Mouse (Mus musculus) limb, embryonic 12.5 days (tissue): ENCODE measurements around the gene Lrrc36. TPM values are rescaled to one million over a fixed set of nuclear protein-coding genes. Genes with fewer than 3 reads are reported as not detected.

Source experiments
- ATAC-seq: fragments of 200-750 bp; cut with Nextera tagmentation; 2 replicates; pipeline ENCODE4 v1.8.0; 2017; ENCODE audit warnings: low read depth, moderate TSS enrichment; ENCODE audit not compliant: insufficient number of reproducible peaks, insufficient read depth, low FRiP score, low TSS enrichment
- H3K27ac ChIP-seq: fragments of 300-500 bp; sonication (generic); 2 replicates; pipeline ENCODE4 v1.5.1; 2016; ENCODE audit warnings: mild to moderate bottlenecking, moderate library complexity
- H3K27me3 ChIP-seq: fragments of 300-500 bp; sonication (generic); 2 replicates; pipeline ENCODE4 v1.6.1; 2016; ENCODE audit warnings: mild to moderate bottlenecking, moderate library complexity
- H3K36me3 ChIP-seq: fragments of 300-500 bp; sonication (generic); 2 replicates; pipeline ENCODE4 v1.6.1; 2016; ENCODE audit warnings: mild to moderate bottlenecking, moderate library complexity
- H3K4me1 ChIP-seq: fragments of 300-500 bp; sonication (generic); replicated peaks from 2 replicates; pipeline ENCODE4 v1.6.1; 2016
- H3K4me2 ChIP-seq: fragments of 300-500 bp; sonication (generic); 2 replicates; pipeline ENCODE4 v1.6.1; 2016; ENCODE audit warnings: mild to moderate bottlenecking, moderate library complexity
- H3K4me3 ChIP-seq: fragments of 300-500 bp; sonication (generic); replicated peaks from 2 replicates; pipeline ENCODE4 v1.5.1; 2016; ENCODE audit warnings: mild to moderate bottlenecking
- H3K9ac ChIP-seq: fragments of 300-500 bp; sonication (generic); replicated peaks from 2 replicates; pipeline ENCODE4 v1.6.1; 2016; ENCODE audit warnings: mild to moderate bottlenecking, moderate library complexity
- H3K9me3 ChIP-seq: fragments of 300-500 bp; sonication (generic); 2 replicates; pipeline ENCODE4 v1.6.1; 2016; ENCODE audit warnings: mild to moderate bottlenecking, moderate library complexity
- WGBS: fragments of 180-500 bp; shearing (Covaris S2); methylation state at CpG from one replicate; pipeline ENCODE4 v1.1.7; 2016; 5-methylcytosine and 5-hydroxymethylcytosine counted together
- polyA plus RNA-seq: library from polyadenylated mRNA; unstranded; fragments of >200 nt; fragmentation: Nextera tagmentation; extraction: Ambion mirVana; gene quantifications from 2 replicates; pipeline ENCODE4 v1.2.1, GENCODE M21; 2016

Lrrc36 gene
- polyA plus RNA-seq, 1 experiment from 2014 or later: 0.39 TPM

GRCm38 (mm10) chr8:105484030-105484368 is 70.6 kb downstream of the Lrrc36 start:
- Histone ChIP-seq H3K4me2 (no peak overlapping the region), H3K36me3 (peaks cover 11% of the 10 kb centered on the region), H3K4me3 (no peak overlapping the region), H3K9me3 (no peaks in the 10 kb centered on the region), H3K27ac (peak overlapping the region; percentile 51; the same call in 1 of the 2 replicates), H3K27me3 (no peaks in the 10 kb centered on the region), H3K4me1 (peaks cover 26% of the 10 kb centered on the region), H3K9ac (no peak overlapping the region)
- no peak for ATAC-seq
- 13% methylated on average over 3 of the region's 3 CpGs for WGBS

DNA sequence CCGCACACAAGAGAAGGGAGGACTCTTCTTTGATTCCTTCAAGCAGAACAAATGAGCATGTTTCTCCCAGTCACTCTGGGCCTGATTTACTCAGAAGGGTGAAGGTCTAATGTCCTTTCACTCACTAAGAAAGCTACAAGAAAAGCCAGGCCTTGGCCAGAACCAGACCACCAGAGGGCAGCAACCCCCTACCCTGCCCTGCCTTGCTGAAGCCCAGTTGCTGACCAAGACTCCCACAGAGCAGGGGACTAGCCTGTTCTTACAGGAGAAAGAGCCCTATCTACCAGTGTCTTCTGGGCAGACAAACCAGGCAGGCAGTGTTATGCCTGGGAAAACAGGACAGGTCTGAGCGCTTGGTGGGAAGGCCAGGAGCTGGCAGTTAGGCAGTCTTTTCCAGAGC is 71.0 kb downstream of the Lrrc36 start:
- H3K4me3 ChIP-seq: no peak overlapping the region
- H3K4me2 ChIP-seq: no peak overlapping the region
- peaks cover 26% of the 10 kb centered on the region for H3K4me1 ChIP-seq
- peaks cover 7% of the 10 kb centered on the region for H3K36me3 ChIP-seq
- H3K27ac ChIP-seq: peak overlapping the region; percentile 51; the same call in 1 of the 2 replicates
- no peaks in the 10 kb centered on the region for H3K27me3 ChIP-seq
- no peaks in the 10 kb centered on the region for H3K9me3 ChIP-seq
- no peak for ATAC-seq
- 39% methylated on average over 2 of the region's 2 CpGs for WGBS
- no peak overlapping the region for H3K9ac ChIP-seq

DNA sequence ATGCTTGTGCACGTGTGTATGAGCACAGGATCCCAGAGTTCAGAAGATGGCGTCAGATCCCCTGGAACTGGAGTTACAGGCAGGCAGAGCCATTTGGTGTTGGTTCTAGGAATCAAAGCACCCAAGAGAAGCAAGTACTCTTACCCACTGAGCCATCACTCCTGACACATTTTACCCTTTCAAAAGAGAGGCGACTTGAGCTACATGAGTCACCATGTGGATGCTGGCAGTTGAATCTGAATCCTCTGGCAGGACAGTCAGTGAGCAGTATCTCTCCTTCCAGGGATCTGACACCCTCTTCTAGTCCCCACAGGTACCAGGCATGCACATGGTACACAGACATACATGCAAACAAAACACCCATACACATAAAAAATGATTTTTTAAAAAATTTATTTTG is 74.7 kb downstream of the Lrrc36 start:
- Histone ChIP-seq H3K9me3 (no peaks in the 10 kb centered on the region), H3K4me3 (no peak overlapping the region), H3K4me2 (no peak overlapping the region), H3K27me3 (no peaks in the 10 kb centered on the region), H3K36me3 (peaks cover 5% of the 10 kb centered on the region; the same call in 1 of the 2 replicates), H3K4me1 (peaks cover 19% of the 10 kb centered on the region), H3K27ac (no peak overlapping the region), H3K9ac (no peak overlapping the region)
- no peak for ATAC-seq
- WGBS: 64% methylated on average over 3 of the region's 3 CpGs

DNA sequence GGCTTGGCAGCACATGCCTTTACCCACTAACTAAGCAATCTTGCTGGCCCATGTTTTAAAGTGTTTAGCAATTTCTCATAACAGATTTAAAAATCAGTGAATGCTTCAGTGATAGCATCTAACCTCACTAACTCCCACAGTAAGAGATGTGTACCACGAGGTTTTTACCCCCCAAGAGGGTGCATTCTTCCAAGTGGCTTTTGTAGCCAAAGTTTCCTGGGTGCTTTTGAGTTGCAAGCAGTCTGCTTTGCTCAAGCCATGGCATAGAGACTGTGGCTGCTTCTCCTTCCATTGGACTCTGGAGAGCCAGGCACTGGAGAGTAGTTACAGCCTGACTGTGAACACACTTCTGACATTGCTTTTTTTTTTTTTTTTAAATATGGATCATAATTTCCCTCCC is 75.9 kb downstream of the Lrrc36 start:
- Histone ChIP-seq H3K4me2 (no peak overlapping the region), H3K9ac (no peak overlapping the region), H3K36me3 (peaks cover 5% of the 10 kb centered on the region; the same call in 1 of the 2 replicates), H3K27me3 (no peaks in the 10 kb centered on the region), H3K27ac (no peak overlapping the region), H3K9me3 (no peaks in the 10 kb centered on the region), H3K4me3 (no peak overlapping the region), H3K4me1 (peaks cover 14% of the 10 kb centered on the region)
- ATAC-seq: no peak
- 50% methylated on average over 1 of the region's 1 CpGs for WGBS

DNA sequence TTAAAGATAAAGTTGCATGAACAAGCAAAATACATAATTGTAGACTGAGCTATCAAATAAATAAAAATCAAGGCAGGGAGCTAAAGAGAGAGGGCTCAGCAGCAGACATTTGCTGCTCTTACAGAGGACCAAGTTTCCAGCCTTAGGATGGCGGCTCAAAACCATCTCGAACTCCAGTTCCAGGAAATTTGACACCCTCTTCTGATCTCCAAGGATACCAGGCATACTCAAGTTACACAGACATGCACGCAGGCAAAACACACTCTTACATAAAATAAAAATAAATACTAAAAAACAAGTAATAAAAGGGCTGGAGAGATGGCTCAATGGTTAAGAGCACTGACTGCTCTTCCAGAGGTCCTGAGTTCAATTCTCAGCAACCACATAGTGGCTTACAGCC is 80.1 kb downstream of the Lrrc36 start:
- H3K9ac ChIP-seq: no peak overlapping the region
- ATAC-seq: no peak
- no peak overlapping the region for H3K4me2 ChIP-seq
- H3K4me1 ChIP-seq: peaks cover 30% of the 10 kb centered on the region
- H3K9me3 ChIP-seq: no peaks in the 10 kb centered on the region
- H3K27ac ChIP-seq: no peak overlapping the region
- no peak overlapping the region for H3K4me3 ChIP-seq
- no peaks in the 10 kb centered on the region for H3K27me3 ChIP-seq
- WGBS: 5% methylated on average over 3 of the region's 3 CpGs
- H3K36me3 ChIP-seq: no peaks in the 10 kb centered on the region

- H3K27ac ChIP-seq: peak overlapping the region; percentile 25; the same call in 1 of the 2 replicates
- H3K9ac ChIP-seq: no peak overlapping the region; the same call in 1 of the 2 replicates
- H3K4me2 ChIP-seq: no peak overlapping the region
- no peaks in the 10 kb centered on the region for H3K9me3 ChIP-seq
- H3K4me1 ChIP-seq: peaks cover 30% of the 10 kb centered on the region
- no peak overlapping the region for H3K4me3 ChIP-seq
- no peaks in the 10 kb centered on the region for H3K36me3 ChIP-seq
- 74% methylated on average over 3 of the region's 3 CpGs for WGBS
- no peaks in the 10 kb centered on the region for H3K27me3 ChIP-seq
- no peak for ATAC-seq
Measured at GRCm38 (mm10) chr8:105494566-105494965, 81.2 kb downstream of the Lrrc36 start.

GRCm38 (mm10) chr8:105495350-105496302 is 82.3 kb downstream of the Lrrc36 start:
- H3K27ac ChIP-seq: peak overlapping the region; percentile 83
- WGBS: 35% methylated on average over 17 of the region's 17 CpGs
- H3K36me3 ChIP-seq: no peaks in the 10 kb centered on the region
- peak overlapping the region; percentile 86 for H3K4me2 ChIP-seq
- H3K27me3 ChIP-seq: no peaks in the 10 kb centered on the region
- H3K9ac ChIP-seq: peak overlapping the region; percentile 92
- peaks cover 30% of the 10 kb centered on the region for H3K4me1 ChIP-seq
- H3K4me3 ChIP-seq: peak overlapping the region; percentile 80
- no peaks in the 10 kb centered on the region for H3K9me3 ChIP-seq
- ATAC-seq: no peak

- peak within 1 kb of the TSS; percentile 83 for H3K27ac ChIP-seq
- no peaks in the 10 kb centered on the region for H3K9me3 ChIP-seq
- H3K4me2 ChIP-seq: peak within 1 kb of the TSS; percentile 86
- H3K9ac ChIP-seq: peak within 1 kb of the TSS; percentile 92
- no peaks in the 10 kb centered on the region for H3K27me3 ChIP-seq
- H3K4me1 ChIP-seq: peaks cover 30% of the 10 kb centered on the region
- WGBS: under 1% methylated on average over 68 of the region's 68 CpGs
- H3K36me3 ChIP-seq: no peaks in the 10 kb centered on the region
- ATAC-seq: peak; percentile 75
- H3K4me3 ChIP-seq: peak within 1 kb of the TSS; percentile 80
Measured at GRCm38 (mm10) chr8:105496439-105497180, 83.2 kb downstream of the Lrrc36 start, which contains the start of gene Zdhhc1. Gene Zdhhc1, minus strand, starts transcription at chr8:105496902.

DNA sequence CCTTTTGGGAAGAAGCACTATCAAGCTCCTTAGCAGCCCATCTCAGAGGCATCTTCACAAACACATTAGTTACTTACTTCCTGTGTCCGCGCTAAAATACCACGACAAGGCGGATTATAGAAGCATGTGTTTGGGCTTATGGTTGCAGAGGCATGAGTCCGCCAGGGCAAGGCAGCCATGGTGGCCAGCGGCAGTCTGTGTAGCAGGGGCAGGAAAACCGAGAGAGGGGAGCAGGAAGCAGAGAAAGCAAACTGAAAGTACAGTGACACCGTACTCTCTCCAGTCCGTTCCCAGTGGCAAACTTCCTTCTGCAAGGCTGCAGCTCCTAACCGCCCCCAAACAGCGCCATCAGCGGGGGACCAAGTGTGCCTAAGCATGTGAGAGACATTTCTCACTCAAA is 86.4 kb downstream of the Lrrc36 start:
- Histone ChIP-seq H3K27ac (no peak overlapping the region), H3K4me1 (peaks cover 16% of the 10 kb centered on the region), H3K4me3 (no peak overlapping the region), H3K27me3 (no peaks in the 10 kb centered on the region), H3K9ac (no peak overlapping the region), H3K4me2 (no peak overlapping the region), H3K36me3 (no peaks in the 10 kb centered on the region), H3K9me3 (no peaks in the 10 kb centered on the region)
- 69% methylated on average over 12 of the region's 12 CpGs for WGBS
- ATAC-seq: no peak

- Histone ChIP-seq H3K36me3 (no peaks in the 10 kb centered on the region), H3K4me1 (peaks cover 25% of the 10 kb centered on the region), H3K27me3 (no peaks in the 10 kb centered on the region), H3K9ac (no peak overlapping the region), H3K9me3 (no peaks in the 10 kb centered on the region), H3K4me3 (no peak overlapping the region), H3K27ac (no peak overlapping the region), H3K4me2 (no peak overlapping the region)
- 89% methylated on average over 3 of the region's 3 CpGs for WGBS
- ATAC-seq: no peak
Measured at GRCm38 (mm10) chr8:105504617-105505016, 91.2 kb downstream of the Lrrc36 start.

GRCm38 (mm10) chr8:105506977-105507376 is 93.6 kb downstream of the Lrrc36 start:
- Histone ChIP-seq H3K4me2 (no peak overlapping the region), H3K9ac (no peak overlapping the region), H3K27ac (no peak overlapping the region), H3K9me3 (no peaks in the 10 kb centered on the region), H3K27me3 (no peaks in the 10 kb centered on the region), H3K4me1 (peaks cover 40% of the 10 kb centered on the region), H3K4me3 (no peak overlapping the region), H3K36me3 (no peaks in the 10 kb centered on the region)
- WGBS: 81% methylated on average over 6 of the region's 6 CpGs
- ATAC-seq: no peak
